Mouse (Mus musculus) forebrain, postnatal 0 days (tissue): Measurements from ENCODE around the gene Sqor. TPM values are rescaled to one million over a fixed set of nuclear protein-coding genes. Genes with fewer than 3 reads are reported as not detected.
A peak's percentile ranks its signal among the peaks of the same experiment; 100 is the strongest.

Source experiments
- ATAC-seq: fragments of 200-750 bp; cut with Nextera tagmentation; 2 replicates; pipeline ENCODE4 v1.8.0; 2017; ENCODE audit warnings: mild to moderate bottlenecking, moderate library complexity
- DNase-seq: peaks from one replicate; pipeline ENCODE4 v3.0.0-alpha.2; 2015
- H3K27ac ChIP-seq: fragments of 300-500 bp; sonication (generic); 2 replicates; pipeline ENCODE4 v1.5.1; 2014; ENCODE audit warnings: low read depth, mild to moderate bottlenecking, antibody characterized with exemption, low read length, moderate library complexity, mixed read lengths
- H3K27me3 ChIP-seq: fragments of 300-500 bp; sonication (generic); 2 replicates; pipeline ENCODE4 v1.6.1; 2014; ENCODE audit warnings: mild to moderate bottlenecking, low read length, mixed read lengths; ENCODE audit not compliant: insufficient read depth
- H3K36me3 ChIP-seq: fragments of 300-500 bp; sonication (generic); 2 replicates; pipeline ENCODE4 v1.6.1; 2014; ENCODE audit warnings: mild to moderate bottlenecking, moderate library complexity; ENCODE audit not compliant: insufficient read depth
- H3K4me1 ChIP-seq: fragments of 300-500 bp; sonication (generic); 2 replicates; pipeline ENCODE4 v1.6.1; 2014; ENCODE audit warnings: antibody characterized with exemption; ENCODE audit not compliant: insufficient read depth
- H3K4me2 ChIP-seq: fragments of 300-500 bp; sonication (generic); 2 replicates; pipeline ENCODE4 v1.6.1; 2014; ENCODE audit warnings: low read depth, mild to moderate bottlenecking, moderate library complexity
- H3K4me3 ChIP-seq: fragments of 300-500 bp; sonication (generic); 2 replicates; pipeline ENCODE4 v1.5.1; 2014; ENCODE audit warnings: low read depth, low read length, mixed read lengths
- H3K9ac ChIP-seq: fragments of 300-500 bp; sonication (generic); 2 replicates; pipeline ENCODE4 v1.6.1; 2014; ENCODE audit warnings: mild to moderate bottlenecking
- H3K9me3 ChIP-seq: fragments of 300-500 bp; sonication (generic); 2 replicates; pipeline ENCODE4 v1.6.1; 2016; ENCODE audit warnings: low read length
- CTCF ChIP-seq: sonication (generic); IDR thresholded peaks from 2 replicates; pipeline ENCODE4 v1.5.1; 2016; ENCODE audit warnings: antibody characterized with exemption, control low read depth, low read depth
- WGBS: fragments of 180-500 bp; shearing (Covaris S2); extraction: QIAGEN DNeasy Blood & Tissue Kit; methylation state at CpG from one replicate; pipeline ENCODE4 v1.1.7; 2014; 5-methylcytosine and 5-hydroxymethylcytosine counted together
- polyA plus RNA-seq: library from polyadenylated mRNA; unstranded; fragments of >200 nt; fragmentation: Nextera tagmentation; extraction: Ambion mirVana; gene quantifications from 2 replicates; pipeline ENCODE4 v1.2.1, GENCODE M21; 2015
- total RNA-seq: library from RNA; depleted of rRNA; stranded (reverse); fragments of >200 nt; gene quantifications from 2 replicates; pipeline ENCODE4 v1.2.3, GENCODE M21; 2014; rRNA removed

Sqor gene
- 3.1 and 4.9 TPM in 2 replicates for total RNA-seq
- polyA plus RNA-seq = 3.4 and 3.6 TPM in 2 replicates

- ATAC-seq (peak; percentile 76; the same call in 1 of the 2 replicates), DNase-seq (no peak)
- Histone ChIP-seq H3K4me3 (peak within 1 kb of the TSS; percentile 34), H3K4me1 (no peaks in the 10 kb centered on the region), H3K27ac (no peak within 1 kb of the TSS), H3K27me3 (peaks cover 4% of the 10 kb centered on the region), H3K9ac (peak within 1 kb of the TSS; percentile 39; the same call in 1 of the 2 replicates), H3K4me2 (peak within 1 kb of the TSS; percentile 57), H3K9me3 (no peaks in the 10 kb centered on the region), H3K36me3 (no peaks in the 10 kb centered on the region)
- TF ChIP-seq CTCF = no peak
- WGBS = under 1% methylated on average over 46 of the region's 46 CpGs
Measured at GRCm38 (mm10) chr2:122765071-122765793, at the start of gene Sqor. TSS of gene Sqor (plus strand) at chr2:122765237.

GRCm38 (mm10) chr2:122716301-122716842 is 48.7 kb upstream of the Sqor start:
- Histone ChIP-seq H3K9me3 (no peaks in the 10 kb centered on the region), H3K4me2 (no peak overlapping the region), H3K4me3 (no peak overlapping the region), H3K27me3 (no peaks in the 10 kb centered on the region), H3K27ac (no peak overlapping the region), H3K9ac (no peak overlapping the region), H3K36me3 (no peaks in the 10 kb centered on the region), H3K4me1 (no peaks in the 10 kb centered on the region)
- WGBS = 84% methylated on average over 3 of the region's 3 CpGs
- DNase-seq = no peak
- no peak for ATAC-seq
- no peak for TF ChIP-seq CTCF

- no peaks in the 10 kb centered on the region for H3K4me1 ChIP-seq
- H3K4me2 ChIP-seq = no peak overlapping the region
- no peaks in the 10 kb centered on the region for H3K27me3 ChIP-seq
- no peak overlapping the region for H3K27ac ChIP-seq
- no peak overlapping the region for H3K9ac ChIP-seq
- H3K9me3 ChIP-seq = no peaks in the 10 kb centered on the region
- TF ChIP-seq CTCF = no peak
- no peaks in the 10 kb centered on the region for H3K36me3 ChIP-seq
- H3K4me3 ChIP-seq = no peak overlapping the region
- WGBS = 55% methylated on average over 1 of the region's 1 CpGs
- ATAC-seq (no peak), DNase-seq (no peak)
Measured at GRCm38 (mm10) chr2:122719232-122719631, 45.8 kb upstream of the Sqor start.

GRCm38 (mm10) chr2:122720564-122720963 is 44.5 kb upstream of the Sqor start:
- no peak for TF ChIP-seq CTCF
- H3K4me1 ChIP-seq = no peaks in the 10 kb centered on the region
- H3K9ac ChIP-seq = no peak overlapping the region
- no peaks in the 10 kb centered on the region for H3K27me3 ChIP-seq
- no peaks in the 10 kb centered on the region for H3K36me3 ChIP-seq
- no peak overlapping the region for H3K4me3 ChIP-seq
- no peaks in the 10 kb centered on the region for H3K9me3 ChIP-seq
- 83% methylated on average over 3 of the region's 3 CpGs for WGBS
- H3K4me2 ChIP-seq = no peak overlapping the region
- DNase-seq = no peak
- ATAC-seq = no peak
- no peak overlapping the region for H3K27ac ChIP-seq

- DNase-seq (no peak), ATAC-seq (no peak)
- Histone ChIP-seq H3K9ac (no peak overlapping the region), H3K4me2 (no peak overlapping the region), H3K27me3 (0 out of 2 replicates have a peak, but pooled peaks cover 3% of the 10 kb centered on the region), H3K27ac (no peak overlapping the region), H3K9me3 (no peaks in the 10 kb centered on the region), H3K4me1 (no peaks in the 10 kb centered on the region), H3K36me3 (no peaks in the 10 kb centered on the region), H3K4me3 (no peak overlapping the region)
- TF ChIP-seq CTCF = peak; percentile 56
- 61% methylated on average over 10 of the region's 10 CpGs for WGBS
Measured at GRCm38 (mm10) chr2:122725604-122726003, 39.4 kb upstream of the Sqor start.

- ATAC-seq (no peak), DNase-seq (no peak)
- H3K4me1 ChIP-seq = no peaks in the 10 kb centered on the region
- no peak overlapping the region for H3K27ac ChIP-seq
- no peaks in the 10 kb centered on the region for H3K36me3 ChIP-seq
- WGBS = 58% methylated on average over 2 of the region's 2 CpGs
- 0 out of 2 replicates have a peak, but pooled peaks cover 3% of the 10 kb centered on the region for H3K27me3 ChIP-seq
- no peak overlapping the region for H3K4me3 ChIP-seq
- H3K9ac ChIP-seq = no peak overlapping the region
- no peak for TF ChIP-seq CTCF
- H3K4me2 ChIP-seq = no peak overlapping the region
- H3K9me3 ChIP-seq = no peaks in the 10 kb centered on the region
Measured at GRCm38 (mm10) chr2:122731456-122731855, 33.6 kb upstream of the Sqor start.
